Mouse (Mus musculus) spleen, adult 2 months (tissue): Measurements from ENCODE around the gene Pyurf. TPM values are rescaled to one million over a fixed set of nuclear protein-coding genes. Genes with fewer than 3 reads are reported as not detected.

ENCODE experiments used
- DNase-seq, 2 experiments: peaks; one replicate each; pipeline versions ENCODE4 v3.0.0 to v3.0.0-alpha.2; 2012 to 2021; ENCODE audit warnings: low spot score in 2 of 2, low read depth in 1 of 2
- H3K27ac ChIP-seq: fragments of 200-500 bp; 2 replicates; pipeline ENCODE4 v1.5.1; 2012; ENCODE audit warnings: low read length, inconsistent platforms; ENCODE audit not compliant: insufficient read depth
- H3K27me3 ChIP-seq: fragments of 200-500 bp; 2 replicates; pipeline ENCODE4 v1.6.1; 2012; ENCODE audit warnings: mild to moderate bottlenecking, moderate library complexity, low read length, inconsistent platforms; ENCODE audit not compliant: control insufficient read depth, insufficient read depth
- H3K36me3 ChIP-seq: fragments of 200-500 bp; 2 replicates; pipeline ENCODE4 v1.6.1; 2012; ENCODE audit warnings: mild to moderate bottlenecking, low read length, inconsistent platforms; ENCODE audit not compliant: control insufficient read depth, insufficient read depth
- H3K4me1 ChIP-seq: fragments of 200-500 bp; 2 replicates; pipeline ENCODE4 v1.6.1; 2011; ENCODE audit warnings: inconsistent platforms; ENCODE audit not compliant: control insufficient read depth, insufficient read depth, insufficient read length
- H3K4me3 ChIP-seq: fragments of 200-500 bp; 2 replicates; pipeline ENCODE4 v1.5.1; 2011; ENCODE audit warnings: mild to moderate bottlenecking, inconsistent platforms; ENCODE audit not compliant: insufficient read depth, insufficient read length; ENCODE audit errors: extremely low read depth
- CTCF ChIP-seq: fragments of 200-500 bp; IDR thresholded peaks from 2 replicates; pipeline ENCODE4 v1.5.1; 2011; ENCODE audit warnings: mild to moderate bottlenecking, inconsistent platforms; ENCODE audit not compliant: insufficient read depth, insufficient read length, insufficient replicate concordance; ENCODE audit errors: extremely low read depth
- POLR2A ChIP-seq: fragments of 200-500 bp; IDR thresholded peaks from 2 replicates; pipeline ENCODE4 v1.6.1; 2011; ENCODE audit warnings: low read depth, low read length, inconsistent platforms
- WGBS: fragments of 180-500 bp; shearing (Covaris S2); methylation state at CpG from one replicate; pipeline ENCODE4 v1.1.7; 2018; 5-methylcytosine and 5-hydroxymethylcytosine counted together
- polyA plus RNA-seq: library from polyadenylated mRNA; depleted of rRNA; stranded (reverse); fragments of >200 nt; gene quantifications from 2 replicates; pipeline ENCODE4 v1.2.3, GENCODE M21; 2012; rRNA removed

Pyurf gene
- polyA plus RNA-seq: 4.0 and 6.8 TPM in 2 replicates

- peaks cover 2% of the 10 kb centered on the region; the same call in 1 of the 2 replicates for H3K36me3 ChIP-seq
- H3K4me1 ChIP-seq: peaks cover 2% of the 10 kb centered on the region
- no peak for TF ChIP-seq CTCF
- no peak; the same call in 1 of the 2 replicates for TF ChIP-seq POLR2A
- H3K27ac ChIP-seq: peak within 1 kb of the TSS; percentile 96
- WGBS: under 1% methylated on average over 52 of the region's 52 CpGs
- DNase-seq: peak; percentile 68 to 79
- H3K4me3 ChIP-seq: peak within 1 kb of the TSS; percentile 97
- H3K27me3 ChIP-seq: no peaks in the 10 kb centered on the region
Observed at GRCm38 (mm10) chr6:57691467-57692261, at the start of gene Pyurf. Gene Pyurf (minus strand): TSS chr6:57692078.

- Histone ChIP-seq H3K4me1 (no peaks in the 10 kb centered on the region), H3K4me3 (no peak overlapping the region), H3K27ac (no peak overlapping the region), H3K27me3 (no peaks in the 10 kb centered on the region), H3K36me3 (no peaks in the 10 kb centered on the region)
- no peak for TF ChIP-seq POLR2A
- no peak for TF ChIP-seq CTCF
- 90% methylated on average over 1 of the region's 1 CpGs for WGBS
- DNase-seq: no peak
Observed at GRCm38 (mm10) chr6:57721347-57721746, 29.5 kb upstream of the Pyurf start.

GRCm38 (mm10) chr6:57711726-57712125, 19.8 kb upstream of the Pyurf start:
- Histone ChIP-seq H3K36me3 (no peaks in the 10 kb centered on the region), H3K27ac (no peak overlapping the region), H3K4me1 (no peaks in the 10 kb centered on the region), H3K27me3 (no peaks in the 10 kb centered on the region), H3K4me3 (no peak overlapping the region)
- DNase-seq: no peak
- 33% methylated on average over 1 of the region's 1 CpGs for whole genome bisulfite sequencing
- TF ChIP-seq POLR2A (no peak), CTCF (no peak)

- Histone ChIP-seq H3K27me3 (no peaks in the 10 kb centered on the region), H3K27ac (no peak overlapping the region), H3K4me3 (peak overlapping the region; percentile 14; the same call in 1 of the 2 replicates), H3K36me3 (no peaks in the 10 kb centered on the region), H3K4me1 (peaks cover 2% of the 10 kb centered on the region; the same call in 1 of the 2 replicates)
- WGBS: 29% methylated on average over 1 of the region's 1 CpGs
- no peak for TF ChIP-seq CTCF
- TF ChIP-seq POLR2A: no peak
- no peak for DNase-seq
Observed at GRCm38 (mm10) chr6:57706721-57707120, 14.8 kb upstream of the Pyurf start.

GRCm38 (mm10) chr6:57703703-57704102, 11.8 kb upstream of the Pyurf start:
- WGBS: 14% methylated on average over 2 of the region's 2 CpGs
- peak overlapping the region; percentile 41; the same call in 1 of the 2 replicates for H3K27ac ChIP-seq
- TF ChIP-seq POLR2A: no peak
- no peaks in the 10 kb centered on the region for H3K27me3 ChIP-seq
- peak overlapping the region; percentile 99 for H3K4me3 ChIP-seq
- H3K36me3 ChIP-seq: no peaks in the 10 kb centered on the region
- DNase-seq: no peak
- H3K4me1 ChIP-seq: peaks cover 2% of the 10 kb centered on the region; the same call in 1 of the 2 replicates

GRCm38 (mm10) chr6:57702743-57703499, 11.0 kb upstream of the Pyurf start:
- TF ChIP-seq POLR2A: peak; percentile 79
- TF ChIP-seq CTCF: no peak
- Histone ChIP-seq H3K4me3 (peak overlapping the region; percentile 99), H3K27ac (peak overlapping the region; percentile 96), H3K36me3 (no peaks in the 10 kb centered on the region), H3K4me1 (peaks cover 2% of the 10 kb centered on the region; the same call in 1 of the 2 replicates), H3K27me3 (no peaks in the 10 kb centered on the region)
- peak; percentile 89 to 94 for DNase-seq
- WGBS: under 1% methylated on average over 59 of the region's 59 CpGs

- TF ChIP-seq CTCF: no peak
- TF ChIP-seq POLR2A: no peak
- Histone ChIP-seq H3K4me3 (peak within 1 kb of the TSS; percentile 99), H3K4me1 (peaks cover 2% of the 10 kb centered on the region; the same call in 1 of the 2 replicates), H3K27ac (peak within 1 kb of the TSS; percentile 96), H3K36me3 (no peaks in the 10 kb centered on the region), H3K27me3 (no peaks in the 10 kb centered on the region)
- DNase-seq: peak in 1 of 2 experiments; percentile 9
- WGBS: under 1% methylated on average over 10 of the region's 10 CpGs
Observed at GRCm38 (mm10) chr6:57702376-57702742, 10.5 kb upstream of the Pyurf start, which contains the start of gene Lancl2. Gene Lancl2 (plus strand): TSS chr6:57702540.
